Mouse (Mus musculus): ENCODE data around the gene Ppp3ca. TPM values are rescaled to one million over a fixed set of nuclear protein-coding genes. Genes with fewer than 3 reads are reported as not detected.

Gene Ppp3ca
- total RNA-seq, 2 experiments from 2014 or later: 51.0 to 62.6 TPM

GRCm38 (mm10) chr3:136725311-136726156, 55.6 kb downstream of the Ppp3ca start:
- DNase-seq: peak; percentile 46

- DNase-seq: no peak
These were observed 58.0 kb downstream of the Ppp3ca start for GRCm38 (mm10) chr3:136727877-136728276.

GRCm38 (mm10) chr3:136729978-136730377, 60.1 kb downstream of the Ppp3ca start:
- DNase-seq: no peak

DNA sequence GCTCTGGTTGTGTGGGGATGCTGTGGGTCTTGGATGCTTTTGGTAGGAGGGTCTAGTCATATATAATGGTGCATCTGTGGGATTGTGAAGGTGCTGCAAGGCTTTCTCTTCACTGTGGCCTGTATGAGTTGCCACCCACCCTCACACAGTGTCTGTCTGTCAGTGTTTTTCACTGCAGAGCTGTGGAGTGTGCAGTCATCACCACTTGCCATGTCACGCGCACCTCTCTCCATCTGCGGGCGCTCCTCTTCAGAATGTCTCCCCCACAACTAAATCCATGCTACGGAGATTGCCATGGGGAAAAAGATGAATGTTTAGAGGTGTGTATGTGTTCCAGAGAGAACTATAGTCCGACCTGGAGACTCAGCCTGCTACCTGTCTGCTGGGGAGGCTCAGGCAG, 61.7 kb downstream of the Ppp3ca start:
- DNase-seq: no peak

DNA sequence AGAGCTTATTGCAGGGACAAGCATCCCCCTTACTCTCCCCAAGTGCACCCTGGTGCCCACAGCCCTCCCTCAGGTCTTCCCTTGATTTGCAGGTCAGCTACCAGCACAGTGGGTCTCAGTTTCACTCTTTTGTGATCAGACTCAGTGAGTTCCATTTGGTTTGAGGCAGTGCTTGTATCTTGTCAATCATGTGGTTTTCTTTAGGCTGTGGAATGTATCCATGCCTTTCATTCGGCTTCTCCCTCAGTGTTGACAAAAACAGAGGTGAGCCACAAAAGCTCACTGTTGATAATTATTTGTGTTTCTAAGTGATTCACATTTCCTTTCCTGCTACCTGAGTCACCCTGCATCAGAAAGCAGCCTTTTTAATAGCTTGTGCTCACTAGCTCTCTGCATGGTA, 66.1 kb downstream of the Ppp3ca start:
- no peak for DNase-seq

GRCm38 (mm10) chr3:136736773-136737298, 66.9 kb downstream of the Ppp3ca start:
- DNase-seq: no peak

- DNase-seq: no peak
These were observed 68.5 kb downstream of the Ppp3ca start for GRCm38 (mm10) chr3:136738474-136738873.

- no peak for DNase-seq
These were observed 69.0 kb downstream of the Ppp3ca start for GRCm38 (mm10) chr3:136738914-136739313.

DNA sequence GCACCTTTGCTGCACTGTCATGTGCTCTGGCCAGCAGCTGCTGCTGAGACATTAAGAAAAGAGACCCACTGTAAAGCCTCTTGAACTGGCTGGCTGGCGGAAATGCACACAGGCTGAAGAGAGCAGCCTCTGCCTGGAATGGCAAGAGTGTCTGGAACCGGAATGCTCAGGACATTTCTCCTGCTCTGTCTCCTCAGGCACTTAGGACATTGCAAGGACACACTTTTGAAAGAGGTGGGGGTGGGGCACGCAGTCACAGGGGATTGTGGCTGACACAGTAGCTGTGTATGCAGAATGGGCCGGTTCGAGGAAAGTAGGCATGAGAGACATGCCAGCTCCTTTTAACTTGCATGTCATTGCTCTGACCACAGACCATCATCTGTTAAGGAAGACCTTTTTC, 71.7 kb downstream of the Ppp3ca start:
- no peak for DNase-seq

DNA sequence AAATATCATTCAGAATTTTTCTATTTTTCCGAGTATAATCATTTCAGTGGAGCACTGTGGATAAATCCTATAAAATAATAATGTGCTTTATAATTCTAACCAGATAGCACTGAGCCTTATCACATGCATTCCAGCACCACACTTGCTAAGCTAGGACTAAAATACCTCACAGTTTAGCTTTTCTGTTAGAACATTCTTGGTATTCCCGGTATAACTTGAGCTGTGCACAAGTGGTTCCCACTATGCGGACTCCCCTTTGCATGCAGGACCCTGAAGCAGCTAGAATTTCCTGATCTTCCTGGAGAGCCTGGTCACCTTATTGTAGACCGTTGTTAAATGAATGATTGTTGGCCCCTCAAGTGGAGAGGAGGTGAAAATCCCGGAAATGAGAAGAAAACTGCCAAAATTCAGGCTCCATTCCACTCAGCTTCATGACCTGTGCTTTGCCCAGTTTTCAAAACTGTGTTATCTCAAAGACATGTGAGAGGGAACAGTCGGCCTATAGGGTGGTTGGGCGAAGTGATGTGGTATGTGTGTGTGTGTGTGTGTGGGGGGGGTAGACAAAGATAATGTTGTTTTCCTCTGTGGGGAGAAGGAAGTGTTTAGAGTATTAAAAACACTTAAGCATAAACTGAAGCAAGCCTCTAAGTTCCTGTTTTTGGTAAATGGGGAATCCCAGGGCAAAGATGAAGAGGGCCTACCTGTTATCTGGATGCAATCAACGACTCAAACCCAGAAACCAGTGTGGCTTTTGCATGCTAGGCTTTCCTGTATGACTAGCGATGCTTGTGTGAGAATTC, 72.5 kb downstream of the Ppp3ca start:
- no peak for DNase-seq

- DNase-seq: no peak
These were observed 74.5 kb downstream of the Ppp3ca start for GRCm38 (mm10) chr3:136744295-136744897.

DNA sequence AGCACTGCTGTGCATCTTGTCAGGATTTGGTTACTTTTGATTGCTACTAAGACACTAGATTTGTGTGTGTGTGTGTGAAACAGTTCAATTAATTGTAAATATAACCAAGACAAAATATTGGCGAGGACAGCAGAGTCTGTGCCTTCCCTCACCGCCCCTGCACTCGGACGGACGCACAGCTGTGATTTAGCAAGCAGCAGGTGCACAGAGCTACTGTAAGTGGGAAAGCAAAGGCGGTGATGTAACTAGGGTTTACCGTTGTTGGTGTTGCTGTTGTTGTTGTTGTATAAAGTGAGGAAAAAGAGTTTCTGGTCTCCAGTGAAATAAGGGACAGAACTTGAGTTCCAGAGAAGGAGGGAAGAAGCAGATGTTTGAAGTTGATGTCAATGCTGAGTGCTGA, 75.5 kb downstream of the Ppp3ca start:
- no peak for DNase-seq

GRCm38 (mm10) chr3:136748761-136749476, 79.0 kb downstream of the Ppp3ca start:
- DNase-seq: no peak

DNA sequence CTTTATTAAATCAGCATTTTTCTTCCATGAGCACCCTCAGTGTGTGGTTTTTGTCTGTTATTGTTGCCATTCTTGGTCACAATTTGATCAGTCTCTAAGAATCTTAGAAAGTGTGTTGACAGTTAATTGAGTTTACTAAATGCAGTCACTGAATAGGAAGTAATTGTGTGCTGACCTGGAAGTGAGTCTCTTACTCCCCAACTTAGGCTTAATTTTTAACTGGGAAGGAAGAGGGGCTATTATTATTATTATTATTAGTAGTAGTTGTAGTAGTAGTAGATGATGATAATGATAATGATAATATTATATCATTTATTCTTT, 79.5 kb downstream of the Ppp3ca start:
- no peak for DNase-seq

DNA sequence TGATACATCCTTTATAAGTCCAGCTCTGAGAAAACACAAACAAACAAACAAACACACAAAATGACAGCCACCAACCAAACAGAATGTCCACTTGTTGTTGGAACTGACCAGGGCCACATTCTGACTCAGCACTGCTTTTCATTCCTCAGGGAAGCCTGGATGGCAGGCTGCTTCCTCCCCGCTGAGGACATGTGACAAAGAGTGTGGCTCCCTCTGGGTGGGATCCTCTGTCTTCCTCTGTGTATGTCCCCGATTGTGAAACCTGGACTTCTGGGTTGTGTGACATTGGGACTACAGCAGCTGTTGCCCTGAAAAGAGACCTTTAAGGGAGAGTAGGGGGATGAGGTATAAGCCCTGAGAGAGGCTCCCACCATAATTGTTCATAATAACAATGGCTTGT, 80.0 kb downstream of the Ppp3ca start:
- DNase-seq: no peak

DNA sequence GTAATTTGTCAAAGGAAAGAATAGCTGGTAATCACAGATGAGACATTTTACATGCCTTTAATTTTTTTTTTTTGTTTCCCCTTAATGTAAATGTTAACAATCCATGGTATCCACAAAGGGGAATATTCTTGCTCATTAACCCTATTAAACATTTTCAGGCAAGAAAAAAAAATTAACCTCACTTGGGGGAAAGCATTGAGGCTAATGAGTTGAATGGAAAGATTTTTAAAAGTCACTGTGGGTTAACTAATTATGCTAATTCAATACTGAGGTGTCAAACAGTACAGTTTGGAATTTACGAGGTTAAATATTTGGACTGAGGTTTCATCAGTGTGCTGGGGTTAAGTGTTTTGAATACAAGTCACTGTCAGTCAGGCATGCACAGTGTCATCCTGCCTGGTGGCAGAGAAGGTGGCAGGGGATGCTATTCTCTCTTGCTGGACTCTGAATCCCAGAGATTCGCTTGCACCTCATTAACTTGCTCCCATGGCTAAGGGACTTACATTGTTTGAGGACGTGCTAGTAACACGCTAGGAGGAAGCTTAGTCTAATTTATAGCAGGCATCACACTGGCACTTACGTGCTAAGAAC, 82.3 kb downstream of the Ppp3ca start:
- DNase-seq: no peak

DNA sequence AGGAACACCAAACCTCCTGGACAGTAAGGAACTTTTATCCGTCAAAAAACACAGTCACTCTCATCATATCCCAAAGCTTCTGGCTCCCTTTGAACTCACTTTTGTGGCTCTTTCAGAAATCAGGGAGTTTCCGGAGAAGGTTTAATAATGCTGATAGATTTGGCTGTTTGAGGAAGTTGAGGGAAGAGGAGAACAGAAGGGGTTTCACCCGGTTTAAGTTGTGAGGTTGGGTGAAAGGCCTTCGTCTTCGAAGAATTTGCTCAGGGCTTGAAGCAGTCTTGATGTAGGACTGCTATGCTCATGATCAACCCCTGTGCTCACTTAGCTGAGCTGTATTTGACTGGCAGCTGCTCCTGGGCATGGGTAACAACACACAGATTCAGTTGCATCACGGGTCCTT, 86.2 kb downstream of the Ppp3ca start:
- no peak for DNase-seq

DNA sequence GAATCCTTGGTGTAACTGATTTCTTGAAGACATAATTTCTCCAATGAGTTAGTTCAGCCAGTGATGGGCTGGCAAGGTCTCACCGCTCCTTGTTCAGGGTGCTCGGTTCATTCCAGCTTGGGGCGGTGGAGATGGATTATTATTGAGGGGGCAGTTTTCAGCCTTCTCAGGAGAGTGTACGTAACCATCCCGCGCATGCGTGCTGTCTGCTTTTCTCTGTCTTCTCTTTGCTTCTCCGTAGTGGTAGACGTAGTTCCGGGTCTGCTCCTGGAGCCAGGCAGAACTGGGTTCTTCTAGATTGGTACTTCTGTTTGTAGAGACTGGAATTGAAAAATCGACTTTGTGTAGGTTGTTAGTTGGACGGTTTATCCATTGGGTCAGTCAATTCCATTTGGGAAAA, 89.5 kb downstream of the Ppp3ca start:
- DNase-seq: no peak

- peak; percentile 14 for DNase-seq
These were observed 91.5 kb downstream of the Ppp3ca start for GRCm38 (mm10) chr3:136761292-136761978.

DNA sequence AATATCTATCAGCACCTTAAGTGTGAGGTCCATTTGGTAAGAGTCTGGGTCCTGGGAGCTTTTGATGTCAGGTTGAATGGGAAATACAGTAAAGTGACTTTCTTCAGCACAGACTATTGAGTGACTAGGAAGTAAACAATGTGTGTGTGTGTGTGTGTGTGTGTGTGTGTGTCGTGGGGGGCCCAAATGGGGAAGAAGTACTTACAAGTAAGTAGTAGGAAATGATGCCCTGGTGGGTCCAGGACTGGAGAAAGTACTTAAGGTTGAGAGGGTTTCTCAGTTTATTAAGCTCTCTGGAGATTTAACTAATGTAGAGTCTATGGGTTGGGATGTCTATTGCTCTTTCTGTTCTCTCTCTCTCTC, 92.0 kb downstream of the Ppp3ca start:
- no peak for DNase-seq

DNA sequence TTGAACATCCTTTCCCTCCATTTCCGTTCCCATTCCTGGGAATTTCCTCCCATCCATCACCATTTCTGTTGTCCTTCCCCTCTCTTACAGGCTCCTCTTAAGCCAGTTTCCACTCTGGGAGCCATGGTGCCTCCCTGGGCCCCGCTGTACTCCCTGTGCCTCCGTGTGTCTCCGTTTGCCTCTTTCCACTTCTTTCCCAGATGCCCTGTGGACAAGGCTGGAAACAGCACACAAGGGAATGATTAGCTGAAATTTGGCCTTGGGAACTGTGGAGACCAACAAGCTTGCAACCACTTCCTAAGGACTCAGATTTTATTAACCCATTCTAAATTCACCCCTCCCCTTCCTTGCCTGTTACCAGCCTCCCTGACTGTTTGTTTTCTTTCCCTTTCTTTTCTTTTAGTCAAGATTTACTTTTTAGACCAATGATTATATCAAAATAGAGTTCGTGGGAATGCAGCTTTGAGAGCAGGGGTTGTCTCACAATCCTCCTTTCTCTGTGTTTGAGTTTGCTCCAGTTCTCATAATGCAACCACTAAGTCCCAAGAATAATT, 93.9 kb downstream of the Ppp3ca start:
- no peak for DNase-seq
